Mouse (Mus musculus) R1 (cell line): ENCODE data around the gene Rora.
A peak's percentile ranks its signal among the peaks of the same experiment; 100 is the strongest.

Source experiments
- DNase-seq: peaks from one replicate; pipeline ENCODE4 v3.0.0-alpha.2; 2018; ENCODE audit warnings: low read depth, low spot score

Gene Rora

DNA sequence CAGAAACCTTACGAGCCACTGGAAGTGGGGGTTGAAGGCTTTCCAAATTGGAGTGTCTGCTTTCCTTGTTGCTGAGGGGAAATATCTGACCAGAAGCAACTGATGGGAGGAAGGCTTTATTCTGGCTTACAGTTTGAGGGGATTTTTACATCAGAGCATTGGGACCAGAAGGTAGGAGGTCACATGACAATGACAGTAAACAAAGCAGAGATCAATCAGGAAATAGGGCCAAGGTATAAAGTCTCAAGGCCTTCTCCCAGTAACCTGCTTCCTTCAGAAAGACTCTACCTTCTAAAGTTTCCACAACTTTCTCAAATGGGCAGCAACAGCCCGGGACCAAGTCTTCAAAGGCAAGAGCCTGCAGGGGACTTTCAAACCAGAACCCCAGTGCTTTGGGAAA lies 34.6 kb downstream of the Rora start:
- no peak for DNase-seq

DNA sequence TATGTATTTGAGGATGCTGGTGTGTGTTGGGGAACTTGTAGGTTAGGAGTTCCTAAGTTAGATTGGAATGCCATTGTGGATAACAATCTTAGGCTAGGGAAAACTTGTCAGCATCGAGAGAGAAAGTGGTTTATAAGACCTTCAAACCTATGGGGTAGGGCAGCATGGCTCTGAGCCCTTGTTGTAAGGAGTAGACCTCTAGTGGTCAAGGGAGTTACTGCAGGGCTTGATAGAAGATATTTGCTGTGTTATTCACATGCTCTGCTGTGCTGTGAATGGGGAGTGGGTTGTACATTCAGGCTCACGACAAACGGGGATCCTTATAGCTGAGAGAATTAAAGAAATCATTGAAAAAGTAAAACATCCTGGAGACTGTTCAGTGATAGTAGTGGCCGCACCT lies 35.8 kb downstream of the Rora start:
- peak; percentile 77 for DNase-seq

DNA sequence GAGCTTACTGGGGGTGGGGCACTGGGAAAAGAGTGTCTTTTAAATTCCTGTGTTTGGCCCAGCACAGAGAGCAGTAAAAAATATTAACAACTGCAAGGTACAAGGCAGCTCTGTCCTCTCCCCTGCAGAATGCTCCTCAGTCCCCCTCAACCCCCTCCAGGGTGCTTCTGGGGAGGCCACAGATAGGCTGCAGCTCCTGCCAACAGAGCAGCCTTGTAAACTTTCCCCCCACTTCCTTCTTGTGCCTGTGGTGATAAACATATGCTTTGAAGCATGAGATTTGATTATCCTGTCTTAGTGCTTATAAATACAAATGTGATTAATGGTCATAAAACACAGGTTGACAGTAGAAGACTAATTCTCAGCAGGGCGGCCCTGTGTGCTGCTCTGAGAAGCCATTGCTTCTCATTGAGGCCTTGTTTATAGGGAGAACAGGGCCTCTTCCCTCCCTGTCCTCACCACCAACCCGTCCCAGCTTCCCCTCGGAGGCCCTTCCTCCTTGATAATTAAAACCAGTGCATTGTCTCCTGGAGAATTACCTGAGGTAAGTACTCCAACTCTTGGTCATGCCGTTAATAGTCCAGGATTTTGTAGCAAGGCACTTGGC lies 41.4 kb downstream of the Rora start:
- DNase-seq = no peak

- no peak for DNase-seq
These were observed 41.9 kb downstream of the Rora start for GRCm38 (mm10) chr9:68695496-68695969.

DNA sequence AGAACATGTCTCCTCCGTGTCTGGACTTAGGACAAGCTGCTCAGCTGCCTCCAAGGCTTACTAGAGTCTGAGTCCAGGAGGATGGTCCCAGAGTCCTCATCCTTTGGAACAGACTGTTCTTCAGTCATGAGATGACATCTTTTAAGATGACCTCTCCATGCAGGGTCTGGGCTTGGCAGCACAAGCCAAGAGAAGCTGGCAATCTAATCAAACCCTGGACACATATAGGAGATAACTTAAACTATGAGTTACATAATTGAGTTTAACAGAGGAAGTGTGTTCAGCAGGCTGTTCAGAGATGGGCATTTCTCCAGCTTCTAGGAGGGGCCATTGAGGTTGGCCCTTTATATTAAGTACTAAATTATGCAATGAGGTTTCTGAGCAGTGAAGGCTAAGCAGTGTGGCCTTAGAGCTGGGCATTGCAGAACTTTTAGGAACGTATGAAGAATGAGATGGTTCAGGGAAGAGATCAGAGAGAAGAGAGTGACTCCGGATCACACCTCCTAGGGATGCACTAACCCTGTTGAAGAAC lies 42.9 kb downstream of the Rora start:
- no peak for DNase-seq

- DNase-seq = no peak
These were observed 45.8 kb downstream of the Rora start for GRCm38 (mm10) chr9:68699341-68699740.

- DNase-seq = no peak
These were observed 46.3 kb downstream of the Rora start for GRCm38 (mm10) chr9:68699856-68700255.

DNA sequence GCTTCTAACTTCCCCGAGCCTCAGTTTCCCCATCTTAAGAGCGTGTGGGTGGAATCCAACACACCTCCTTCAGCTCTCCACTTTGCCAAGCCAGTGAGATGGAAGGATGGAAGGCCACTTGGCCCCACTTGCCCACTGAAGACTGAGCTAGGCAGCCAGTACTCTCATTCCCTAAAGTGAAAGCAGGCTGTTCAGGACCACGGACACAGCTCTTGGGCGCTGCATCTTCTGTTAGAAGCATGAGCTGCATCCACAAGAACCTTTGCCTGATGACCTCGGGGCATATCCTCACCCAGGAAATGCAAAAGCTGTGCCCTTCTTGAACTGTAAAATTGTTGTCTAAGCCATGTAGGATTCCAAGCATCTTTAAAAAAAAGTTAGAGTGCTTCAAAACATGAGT lies 54.0 kb downstream of the Rora start:
- peak; percentile 11 for DNase-seq

DNA sequence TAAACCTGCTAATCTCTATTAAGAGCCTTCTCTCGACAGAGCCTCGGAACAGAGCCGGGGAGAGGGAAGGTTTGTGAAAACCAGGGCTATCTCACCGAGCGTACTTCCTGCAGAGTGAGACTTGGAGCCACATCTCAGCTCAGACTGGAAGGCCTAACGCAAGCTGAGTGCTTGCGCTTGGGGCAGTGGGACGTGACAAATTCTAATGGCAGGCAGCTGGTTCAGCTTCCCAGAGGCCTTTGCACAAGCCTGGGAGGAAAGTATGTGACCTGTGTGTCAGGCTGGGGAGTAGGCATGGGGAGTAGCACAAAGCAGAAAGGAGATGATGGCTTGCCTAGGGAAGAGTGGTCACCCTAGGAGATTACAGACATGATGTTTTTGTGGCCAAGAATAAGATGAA lies 55.6 kb downstream of the Rora start:
- DNase-seq = no peak

- DNase-seq = no peak
These were observed 57.5 kb downstream of the Rora start for GRCm38 (mm10) chr9:68710893-68711654.

- DNase-seq = peak; percentile 70
These were observed 63.4 kb downstream of the Rora start for GRCm38 (mm10) chr9:68716961-68717360.

DNA sequence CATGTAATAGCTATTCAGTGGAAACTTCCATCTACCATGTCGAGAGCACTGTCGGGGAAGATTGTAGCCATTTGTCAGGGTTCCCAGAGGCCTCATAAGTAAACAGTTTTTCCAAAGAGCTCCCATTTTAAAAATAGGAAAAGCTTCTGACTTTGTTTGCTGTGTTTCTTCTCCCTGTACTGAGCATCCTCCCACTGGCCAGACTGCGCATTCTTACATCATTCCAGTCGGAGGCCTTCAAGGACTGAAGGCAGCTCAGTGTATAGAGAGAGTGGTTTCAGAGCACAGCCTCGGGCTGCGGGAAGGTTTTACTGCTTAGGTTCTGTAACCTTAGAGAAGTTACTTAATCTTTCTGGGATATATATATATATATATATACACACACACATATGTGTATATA lies 64.8 kb downstream of the Rora start:
- no peak for DNase-seq

DNA sequence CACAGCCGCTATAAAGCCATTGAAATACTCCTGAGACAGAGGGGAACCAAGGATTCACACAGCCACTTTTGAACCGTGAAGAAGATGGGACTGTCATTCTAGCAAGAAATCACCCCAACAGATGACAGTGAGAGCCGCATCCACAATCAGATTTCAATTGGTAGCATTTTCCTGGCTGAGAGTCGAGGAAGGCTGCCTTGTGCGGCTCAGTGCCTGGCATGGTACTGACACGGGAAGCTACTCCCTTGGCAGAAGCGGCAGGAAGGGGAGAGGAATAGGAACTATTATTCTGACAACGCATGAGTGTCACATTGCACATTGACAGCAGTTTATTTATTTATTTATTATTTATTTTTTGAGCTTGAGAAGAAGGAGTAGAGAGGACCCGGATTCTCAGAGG lies 65.7 kb downstream of the Rora start:
- DNase-seq = no peak

DNA sequence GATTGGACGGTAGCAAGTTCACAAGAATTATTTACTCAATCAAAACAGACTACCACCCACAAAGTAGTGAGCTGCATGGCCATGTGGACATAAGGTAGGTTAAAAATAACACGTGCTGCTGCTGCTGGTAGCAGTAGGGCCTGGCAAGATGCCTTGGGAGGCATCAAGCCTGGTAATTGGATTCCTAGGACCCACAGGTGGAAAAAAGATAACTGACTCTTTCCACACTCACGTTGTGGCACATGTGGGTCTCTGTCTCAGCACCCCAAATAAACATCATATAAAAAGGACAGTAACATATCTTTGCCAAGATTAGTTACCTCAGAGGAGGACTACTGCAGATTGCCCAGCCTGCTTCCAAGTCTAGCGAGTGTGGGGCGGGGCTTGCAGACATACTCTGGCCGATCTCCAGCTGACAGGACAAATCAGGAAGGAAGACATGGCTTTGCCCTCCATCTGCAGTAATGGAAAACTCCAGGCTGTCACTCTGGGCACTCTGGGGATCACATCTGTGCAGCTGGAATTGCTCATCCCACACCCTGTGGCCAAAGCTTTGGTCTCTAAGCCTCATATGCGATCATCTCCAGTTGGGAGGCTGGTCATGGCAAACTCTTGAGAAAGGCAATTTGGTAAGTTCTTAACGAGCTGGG lies 71.2 kb downstream of the Rora start:
- DNase-seq = no peak

- no peak for DNase-seq
These were observed 73.7 kb downstream of the Rora start for GRCm38 (mm10) chr9:68727166-68727855.

- peak; percentile 16 for DNase-seq
These were observed 77.9 kb downstream of the Rora start for GRCm38 (mm10) chr9:68731438-68731837.

GRCm38 (mm10) chr9:68732929-68733328 lies 79.3 kb downstream of the Rora start:
- DNase-seq = no peak

- DNase-seq = no peak
These were observed 82.3 kb downstream of the Rora start for GRCm38 (mm10) chr9:68735886-68736285.

DNA sequence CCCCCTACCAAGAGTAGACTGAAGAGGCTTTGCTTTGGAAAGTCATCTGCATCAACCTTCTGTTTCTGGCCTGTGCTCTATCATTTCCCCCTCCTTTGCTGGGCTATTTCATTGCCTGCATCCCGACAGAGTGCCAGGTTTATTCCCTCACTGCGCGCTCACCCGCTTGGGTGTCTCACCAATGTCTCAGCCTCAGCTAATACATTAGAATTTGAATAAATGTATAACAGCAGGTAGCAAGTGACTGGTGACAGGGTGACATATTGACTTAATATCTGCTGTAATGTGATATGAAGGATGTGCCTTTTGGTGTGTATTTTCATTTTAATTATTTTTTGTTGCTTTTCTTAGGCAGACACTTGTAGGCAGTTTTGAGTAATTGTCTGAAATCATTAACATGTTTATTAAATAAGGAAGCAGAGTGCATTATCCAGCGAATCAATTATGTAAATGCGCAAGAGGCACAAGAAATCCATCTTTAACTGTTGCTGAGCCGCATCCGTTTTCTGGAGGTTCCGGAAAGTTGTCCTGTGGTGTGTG lies 83.7 kb downstream of the Rora start:
- DNase-seq = no peak

- DNase-seq = no peak
These were observed 92.5 kb downstream of the Rora start for GRCm38 (mm10) chr9:68745931-68746646.

DNA sequence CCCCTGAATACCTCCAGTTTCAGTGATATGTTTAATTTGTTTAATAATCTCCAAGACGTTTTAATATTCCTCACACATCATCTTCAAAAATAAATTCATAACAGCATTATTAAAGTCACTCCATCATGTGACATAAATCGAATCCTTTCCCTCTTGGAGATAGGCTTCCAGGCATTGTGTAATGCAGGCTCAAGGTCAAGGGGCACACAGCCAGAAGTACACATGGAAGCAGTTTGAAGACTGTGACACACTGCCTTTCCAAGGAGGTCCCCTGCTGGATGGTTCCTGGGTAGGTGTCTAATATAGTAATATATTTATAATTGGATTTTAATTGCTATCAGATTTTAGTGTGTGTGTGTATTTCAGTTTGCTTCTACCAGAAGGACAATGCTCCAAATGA lies 103.4 kb downstream of the Rora start:
- no peak for DNase-seq
